8 mouse cellular contexts compared by ENCODE assay signal in the genomic region with DNA sequence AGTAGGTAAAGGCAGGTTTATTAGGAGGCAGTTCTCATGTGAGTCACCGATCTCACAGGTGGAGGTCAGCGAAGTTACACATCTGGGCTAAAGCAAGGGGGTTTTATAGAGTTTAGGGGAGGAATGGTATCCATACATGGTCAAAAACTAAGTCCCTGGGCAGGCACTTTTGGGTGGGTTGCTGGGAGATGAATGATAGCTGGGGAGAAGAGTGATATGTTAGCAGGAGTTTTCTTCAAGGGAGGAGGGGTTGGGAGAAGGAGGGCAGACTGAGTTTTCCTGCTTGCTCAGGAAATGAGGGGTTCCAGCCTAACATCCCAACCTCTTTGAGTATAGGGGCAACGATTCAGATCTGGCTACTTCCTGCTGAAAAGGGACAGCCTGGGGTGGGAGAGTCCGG. TPM values are rescaled to one million over a fixed set of nuclear protein-coding genes. Genes with fewer than 3 reads are reported as not detected.
DNase-seq lines count a peak whose midpoint lies in the region; ATAC-seq and TF ChIP-seq lines count a peak whose summit lies in the region.

A gene (plus strand): TSS at position 301 of the 400 bp plus-strand sequence.

- 38% methylated on average over 4 of the region's 4 CpGs for WGBS in liver, adult 2 months
- WGBS in embryonic facial prominence, embryonic 15.5 days: 20% methylated on average over 4 of the region's 4 CpGs
- WGBS in intestine, embryonic 15.5 days: 21% methylated on average over 4 of the region's 4 CpGs
- WGBS in neural tube, embryonic 13.5 days: 29% methylated on average over 4 of the region's 4 CpGs

- H3K79me2 ChIP-seq in liver, adult 2 months (ENCODE audit: control insufficient read depth, insufficient read depth, low read length): no peaks in the 10 kb centered on the region

- H3K4me3 ChIP-seq in liver, adult 2 months (ENCODE audit: insufficient read depth, low read depth, low read length): peak within 1 kb of the TSS; percentile 80
- H3K4me3 ChIP-seq in embryonic facial prominence, embryonic 15.5 days (replicated peaks): peak within 1 kb of the TSS; percentile 63
- H3K4me3 ChIP-seq in intestine, embryonic 15.5 days (replicated peaks): peak within 1 kb of the TSS; percentile 83
- peak within 1 kb of the TSS; percentile 92 for H3K4me3 ChIP-seq in neural tube, embryonic 13.5 days

- no peak for ATAC-seq in embryonic facial prominence, embryonic 15.5 days (ENCODE audit: insufficient number of reproducible peaks, low FRiP score, low TSS enrichment, low read depth)
- ATAC-seq in intestine, embryonic 15.5 days: peak; percentile 4; the same call in 1 of the 2 replicates
- ATAC-seq in neural tube, embryonic 13.5 days (ENCODE audit: low read depth): no peak
- ATAC-seq in activated CD4-positive, CD25-positive, alpha-beta regulatory T cell, adult 4 months: no peak

- 0 out of 2 replicates have a peak, but pooled peaks cover 5% of the 10 kb centered on the region for H3K9me3 ChIP-seq in embryonic facial prominence, embryonic 15.5 days (replicated peaks)
- H3K9me3 ChIP-seq in intestine, embryonic 15.5 days: no peaks in the 10 kb centered on the region
- no peaks in the 10 kb centered on the region for H3K9me3 ChIP-seq in neural tube, embryonic 13.5 days

- H3K4me2 ChIP-seq in embryonic facial prominence, embryonic 15.5 days (replicated peaks): peak within 1 kb of the TSS; percentile 81
- peak within 1 kb of the TSS; percentile 79 for H3K4me2 ChIP-seq in intestine, embryonic 15.5 days (replicated peaks)
- peak within 1 kb of the TSS; percentile 98 for H3K4me2 ChIP-seq in neural tube, embryonic 13.5 days

- no peak for TF ChIP-seq POLR2A in liver, adult 2 months (IDR thresholded peaks at IDR 0.05; ENCODE audit: extremely low read depth, insufficient read depth, low read length)

- no peaks in the 10 kb centered on the region for H3K4me1 ChIP-seq in liver, adult 2 months (ENCODE audit: control insufficient read depth, insufficient read depth, low read length)
- peaks cover 31% of the 10 kb centered on the region for H3K4me1 ChIP-seq in embryonic facial prominence, embryonic 15.5 days
- H3K4me1 ChIP-seq in intestine, embryonic 15.5 days (replicated peaks): peaks cover 15% of the 10 kb centered on the region
- H3K4me1 ChIP-seq in neural tube, embryonic 13.5 days (replicated peaks): peaks cover 45% of the 10 kb centered on the region

- no peak within 1 kb of the TSS for H3K27ac ChIP-seq in liver, adult 2 months (replicated peaks; ENCODE audit: insufficient read depth, low read depth, low read length)
- H3K27ac ChIP-seq in embryonic facial prominence, embryonic 15.5 days (replicated peaks): peak within 1 kb of the TSS; percentile 98
- H3K27ac ChIP-seq in intestine, embryonic 15.5 days: peak within 1 kb of the TSS; percentile 96
- H3K27ac ChIP-seq in neural tube, embryonic 13.5 days (replicated peaks): peak within 1 kb of the TSS; percentile 97

- H3K27me3 ChIP-seq in liver, adult 2 months (ENCODE audit: control insufficient read depth, insufficient read depth, low read length): peaks cover 4% of the 10 kb centered on the region; the same call in 1 of the 2 replicates
- H3K27me3 ChIP-seq in embryonic facial prominence, embryonic 15.5 days: no peaks in the 10 kb centered on the region
- no peaks in the 10 kb centered on the region for H3K27me3 ChIP-seq in intestine, embryonic 15.5 days (replicated peaks)
- no peaks in the 10 kb centered on the region for H3K27me3 ChIP-seq in neural tube, embryonic 13.5 days

- no peaks in the 10 kb centered on the region for H3K36me3 ChIP-seq in liver, adult 2 months (ENCODE audit: control insufficient read depth, insufficient read depth, low read length)
- H3K36me3 ChIP-seq in embryonic facial prominence, embryonic 15.5 days: no peaks in the 10 kb centered on the region
- H3K36me3 ChIP-seq in intestine, embryonic 15.5 days: no peaks in the 10 kb centered on the region
- H3K36me3 ChIP-seq in neural tube, embryonic 13.5 days: no peaks in the 10 kb centered on the region

- no peak for TF ChIP-seq CTCF in liver, adult 2 months (IDR thresholded peaks at IDR 0.05; ENCODE audit: low read depth, low read length)

- peak within 1 kb of the TSS; percentile 85 for H3K9ac ChIP-seq in liver, adult 2 months (ENCODE audit: low read depth, low read length)
- peak within 1 kb of the TSS; percentile 96 for H3K9ac ChIP-seq in embryonic facial prominence, embryonic 15.5 days
- peak within 1 kb of the TSS; percentile 99 for H3K9ac ChIP-seq in intestine, embryonic 15.5 days
- peak within 1 kb of the TSS; percentile 96 for H3K9ac ChIP-seq in neural tube, embryonic 13.5 days

- DNase-seq in liver, adult 2 months (ENCODE audit: extremely low read depth, low read depth, low spot score): no peak
- no peak for DNase-seq in liver
- no peak for DNase-seq in layer of hippocampus, adult 9-11 months
- DNase-seq in cerebellum, postnatal 4 days (ENCODE audit: low spot score in 2 of 2): no peak

RNA-seq across cellular contexts. Expression of the gene that starts here (rescaled TPM):
- not detected in 2 replicates for total RNA-seq in liver, adult 2 months (2014; rRNA removed)
- polyA plus RNA-seq in liver, adult 2 months (2012; rRNA removed): not detected in 2 replicates
- polyA plus RNA-seq in embryonic facial prominence, embryonic 15.5 days (2015; fragmentation: Nextera tagmentation; extraction: Ambion mirVana): 9.4 and 15.2 TPM in 2 replicates
- polyA plus RNA-seq in intestine, embryonic 15.5 days (2015; fragmentation: Nextera tagmentation; extraction: Ambion mirVana): 0.42 and 0.49 TPM in 2 replicates
- polyA plus RNA-seq in neural tube, embryonic 13.5 days (2015; fragmentation: Nextera tagmentation; extraction: Ambion mirVana): 0.67 and 0.83 TPM in 2 replicates
- polyA plus RNA-seq in activated CD4-positive, CD25-positive, alpha-beta regulatory T cell, adult 4 months (2017; shearing (Covaris generic)): not detected

Comparison
In these comparisons a context has a peak if more than half of its experiments do, and no peak if none do; other contexts are left out.
1. Peak in ATAC-seq, H3K4me3 ChIP-seq, H3K27ac ChIP-seq, H3K9ac ChIP-seq and H3K4me2 ChIP-seq in intestine, embryonic 15.5 days; RNA of the gene not detected or under 1 TPM.